Comparison of ENCODE assay signal across 16 mouse cellular contexts in the genomic region with DNA sequence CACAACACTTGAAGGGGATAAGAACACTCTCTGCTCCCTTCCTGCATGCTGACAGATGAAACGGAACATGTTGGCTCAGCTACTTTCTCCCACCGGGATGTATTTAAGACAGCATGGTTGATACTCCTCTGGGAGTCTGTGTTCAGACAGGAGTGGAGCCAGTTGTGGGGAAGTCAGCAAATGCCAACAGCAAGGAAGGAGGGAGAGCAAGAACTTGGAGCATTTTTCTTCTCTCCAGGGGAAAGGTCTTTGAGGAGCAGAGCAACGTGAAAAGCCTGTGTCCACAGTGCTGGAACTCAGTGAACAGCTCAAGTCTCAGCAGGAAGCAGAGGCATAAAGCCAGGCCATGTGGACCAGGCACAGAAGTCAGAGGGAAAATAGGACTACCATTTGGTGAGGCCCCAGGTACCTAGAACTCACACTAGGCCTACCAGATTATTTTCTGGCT.
DNase-seq lines count a peak whose midpoint lies in the region; ATAC-seq and TF ChIP-seq lines count a peak whose summit lies in the region.
"Had no signal": no experiment of that assay in that cellular context is flagged by ENCODE, and none has a peak within 500 bp of the region (broad histone marks: within the 10 kb centered on the region; RNA-seq: fewer than 3 reads in every experiment).

No protein-coding gene starts in this region.

- no peaks in the 10 kb centered on the region for H3K36me3 ChIP-seq in heart, postnatal 0 days (replicated peaks; ENCODE audit: control insufficient read depth, insufficient read depth, low read length)
- no peaks in the 10 kb centered on the region for H3K36me3 ChIP-seq in liver, embryonic 11.5 days (ENCODE audit: control insufficient read depth, insufficient read depth, low read length)
- H3K36me3 ChIP-seq: limb, embryonic 12.5 days; lung, embryonic 15.5 days; midbrain, embryonic 12.5 days; neural tube, embryonic 13.5 days had no signal

- H3K4me1 ChIP-seq in heart, postnatal 0 days (ENCODE audit: control insufficient read depth, insufficient read depth): no peaks in the 10 kb centered on the region
- H3K4me1 ChIP-seq in liver, embryonic 11.5 days (replicated peaks; ENCODE audit: control insufficient read depth, insufficient read depth, low read length): no peaks in the 10 kb centered on the region
- H3K4me1 ChIP-seq: limb, embryonic 12.5 days; lung, embryonic 15.5 days; midbrain, embryonic 12.5 days; neural tube, embryonic 13.5 days had no signal

- H3K9ac ChIP-seq in heart, postnatal 0 days (replicated peaks; ENCODE audit: low read depth, low read length): no peak overlapping the region
- no peak overlapping the region for H3K9ac ChIP-seq in liver, embryonic 11.5 days (ENCODE audit: low read depth, low read length)
- H3K9ac ChIP-seq: limb, embryonic 12.5 days; lung, embryonic 15.5 days; midbrain, embryonic 12.5 days; neural tube, embryonic 13.5 days had no signal

- no peak for TF ChIP-seq CTCF in layer of hippocampus, adult 2 months (conservative IDR thresholded peaks at IDR 0.05)
- no peak for TF ChIP-seq CTCF in heart, postnatal 0 days (IDR thresholded peaks at IDR 0.05; ENCODE audit: low read depth)

- ATAC-seq in frontal cortex, adult (ENCODE audit: low TSS enrichment): peak; percentile 85
- 0 out of 2 replicates have a peak, but pooled peaks have one; percentile 20 for ATAC-seq in heart, postnatal 0 days (ENCODE audit: insufficient read depth, low read depth)
- no peak for ATAC-seq in liver, embryonic 11.5 days (replicated peaks; ENCODE audit: low FRiP score)
- ATAC-seq: hindbrain, embryonic 16.5 days had no signal

- TF ChIP-seq EP300 in heart, postnatal 0 days (IDR thresholded peaks at IDR 0.05; ENCODE audit: low read depth): no peak

- H3K27ac ChIP-seq in layer of hippocampus, adult 2 months: no peak overlapping the region
- no peak overlapping the region for H3K27ac ChIP-seq in heart, postnatal 0 days (ENCODE audit: low read depth)
- no peak overlapping the region for H3K27ac ChIP-seq in liver, embryonic 11.5 days (ENCODE audit: low read depth, low read length)
- H3K27ac ChIP-seq: kidney, postnatal 0 days; limb, embryonic 12.5 days; lung, embryonic 15.5 days; midbrain, embryonic 12.5 days; neural tube, embryonic 13.5 days had no signal

- H3K4me3 ChIP-seq in layer of hippocampus, adult 2 months: no peak overlapping the region
- no peak overlapping the region for H3K4me3 ChIP-seq in heart, postnatal 0 days (ENCODE audit: low read depth, low read length)
- H3K4me3 ChIP-seq in liver, embryonic 11.5 days (ENCODE audit: low read depth, low read length): no peak overlapping the region
- H3K4me3 ChIP-seq: limb, embryonic 12.5 days; lung, embryonic 15.5 days; midbrain, embryonic 12.5 days; neural tube, embryonic 13.5 days had no signal

- no peak overlapping the region for H3K4me2 ChIP-seq in heart, postnatal 0 days (ENCODE audit: low read depth, low read length)
- no peak overlapping the region for H3K4me2 ChIP-seq in liver, embryonic 11.5 days
- H3K4me2 ChIP-seq: limb, embryonic 12.5 days; lung, embryonic 15.5 days; midbrain, embryonic 12.5 days; neural tube, embryonic 13.5 days had no signal

- no peaks in the 10 kb centered on the region for H3K9me3 ChIP-seq in heart, postnatal 0 days (replicated peaks; ENCODE audit: control insufficient read depth, low read length)
- H3K9me3 ChIP-seq in liver, embryonic 11.5 days (ENCODE audit: control insufficient read depth, low read length): no peaks in the 10 kb centered on the region
- H3K9me3 ChIP-seq: limb, embryonic 12.5 days; lung, embryonic 15.5 days; midbrain, embryonic 12.5 days; neural tube, embryonic 13.5 days had no signal

- WGBS in heart, postnatal 0 days: 34% methylated on average over 3 of the region's 3 CpGs
- 75% methylated on average over 3 of the region's 3 CpGs for WGBS in liver, embryonic 11.5 days

- no peaks in the 10 kb centered on the region for H3K27me3 ChIP-seq in heart, postnatal 0 days (ENCODE audit: control insufficient read depth, insufficient read depth, low read length)
- no peaks in the 10 kb centered on the region for H3K27me3 ChIP-seq in liver, embryonic 11.5 days (replicated peaks; ENCODE audit: control insufficient read depth, insufficient read depth, low read length)
- H3K27me3 ChIP-seq: limb, embryonic 12.5 days; lung, embryonic 15.5 days; midbrain, embryonic 12.5 days; neural tube, embryonic 13.5 days had no signal

- DNase-seq in frontal cortex, postnatal 25 days (ENCODE audit: low spot score in 2 of 2): no peak
- peak; percentile 3 to 9 for DNase-seq in layer of hippocampus, adult 2 months (ENCODE audit: low spot score in 2 of 2)
- no peak for DNase-seq in layer of hippocampus, postnatal 25 days (ENCODE audit: extremely low spot score in 1 of 2, low spot score in 1 of 2)
- peak; percentile 98 for DNase-seq in cerebellum, adult 11-12 months
- DNase-seq in heart, postnatal 0 days (ENCODE audit: low spot score): no peak
- no peak for DNase-seq in liver, embryonic 11.5 days (ENCODE audit: low spot score)
- DNase-seq in neural tube, embryonic 10.5 days (ENCODE audit: extremely low spot score, low spot score): no peak
- DNase-seq: spleen, adult 18-20 months; thymus, adult 2 months had no signal

Comparison
In these comparisons a context has a peak if more than half of its experiments do, and no peak if none do; other contexts are left out.
1. DNase-seq: peak in layer of hippocampus, adult 2 months (2 of 2) and cerebellum, adult 11-12 months (single experiment); none in frontal cortex, postnatal 25 days (0 of 2), layer of hippocampus, postnatal 25 days (0 of 2), heart, postnatal 0 days (single experiment), liver, embryonic 11.5 days (single experiment) and neural tube, embryonic 10.5 days (single experiment).